Mouse (Mus musculus): ENCODE results near the gene Rad21l.

GRCm38 (mm10) chr2:151715526-151715925 lies 47.2 kb upstream of the Rad21l start:
- TF ChIP-seq POLR2A (IDR thresholded peaks at IDR 0.05; ENCODE audit: insufficient read depth, low read depth, low read length) (no peak), CTCF (IDR thresholded peaks at IDR 0.05; ENCODE audit: insufficient read depth, low read depth, low read length) (no peak)

Data from olfactory bulb, adult 2 months (tissue).